Mouse (Mus musculus): ENCODE measurements around the gene Trpv6.

Trpv6 gene

DNA sequence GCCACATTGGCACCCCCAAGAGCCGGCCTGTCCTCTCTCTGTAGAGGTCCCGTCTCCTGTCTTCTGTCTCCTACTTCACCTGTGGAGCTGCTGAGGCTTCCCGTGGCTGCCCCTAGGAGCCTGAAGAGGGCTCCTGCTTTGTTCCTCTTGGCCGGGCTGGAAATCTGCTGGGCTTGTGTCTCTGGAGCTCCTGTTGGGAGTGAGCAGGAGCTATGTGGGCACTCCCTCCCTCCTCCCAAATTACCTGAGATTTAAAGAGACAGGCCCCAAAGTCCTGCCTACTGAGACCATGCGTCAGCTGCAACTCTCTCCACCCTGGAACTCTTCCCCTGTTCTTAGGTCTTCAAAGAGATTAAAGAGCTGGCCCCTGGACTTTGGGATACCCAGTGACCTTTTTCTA, at the start of gene Trpv6:
Gene Trpv6 (minus strand): TSS at position 228 of the 400 bp plus-strand sequence.
- DNase-seq (ENCODE audit: low read depth): no peak

DNA sequence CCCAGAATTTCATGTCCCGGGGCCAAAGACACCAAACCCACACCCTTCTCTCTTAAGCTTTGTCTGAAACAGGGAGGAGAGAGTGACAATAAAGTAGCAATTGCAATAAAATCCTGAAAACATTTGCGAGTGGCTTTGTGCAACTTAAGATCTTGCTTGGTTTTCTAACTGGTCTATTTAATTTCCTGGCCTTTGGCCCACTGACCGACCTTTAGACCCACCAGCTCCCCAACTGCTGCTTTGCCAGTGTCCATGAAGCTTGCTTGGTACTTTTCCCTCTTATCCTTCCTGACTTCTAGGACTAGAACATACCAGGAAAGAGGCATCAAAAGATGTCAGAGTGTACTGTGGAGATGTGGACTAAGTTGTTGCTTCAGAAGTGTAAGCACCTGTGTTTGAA, 49.4 kb upstream of the Trpv6 start:
- no peak for DNase-seq (ENCODE audit: low read depth)

DNA sequence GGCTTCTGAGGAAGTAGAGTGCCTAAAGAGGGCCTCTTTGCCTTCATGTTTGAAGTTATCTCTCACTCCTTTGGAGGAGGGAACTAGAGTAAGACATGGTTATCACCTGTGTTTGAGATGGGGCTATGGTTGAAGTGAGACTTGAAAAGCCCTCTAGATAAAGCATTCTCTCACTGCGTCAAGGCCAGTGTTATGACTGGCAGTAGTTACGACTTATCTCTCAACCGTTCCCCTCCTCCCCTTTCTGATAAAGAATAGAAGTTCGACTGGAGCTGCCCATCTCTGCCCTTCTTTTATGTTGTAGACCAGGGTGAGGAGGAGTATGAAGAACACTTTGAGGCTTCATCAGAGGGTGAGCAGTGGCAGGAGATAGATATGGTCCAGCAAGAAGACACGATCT, 48.7 kb upstream of the Trpv6 start:
- DNase-seq (ENCODE audit: low read depth): no peak

GRCm38 (mm10) chr6:41684131-41684530, 47.9 kb upstream of the Trpv6 start, which contains the start of gene Llcfc1:
Gene Llcfc1, plus strand, starts transcription at chr6:41684431.
- no peak for DNase-seq (ENCODE audit: low read depth)

DNA sequence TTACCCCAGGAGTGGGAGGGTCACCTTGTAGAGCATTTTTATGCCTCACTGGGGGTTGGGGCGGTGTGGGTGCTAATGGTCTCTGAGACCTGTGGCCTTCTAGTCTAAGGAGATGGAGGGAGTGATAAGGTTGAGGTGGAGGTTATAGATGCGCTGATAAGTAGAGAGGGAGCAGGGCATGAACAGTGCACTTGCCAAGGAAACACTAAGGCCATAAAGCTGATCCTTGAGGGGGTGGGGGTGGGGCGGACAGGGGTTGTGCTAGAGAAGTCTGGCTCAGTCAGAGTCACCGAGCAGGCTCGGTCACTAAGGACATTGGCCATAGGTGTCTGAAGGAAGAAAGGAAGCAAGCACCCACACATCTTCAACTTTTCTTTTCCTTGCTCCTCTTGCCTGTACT, 45.5 kb upstream of the Trpv6 start:
- no peak for DNase-seq (ENCODE audit: low read depth)

DNA sequence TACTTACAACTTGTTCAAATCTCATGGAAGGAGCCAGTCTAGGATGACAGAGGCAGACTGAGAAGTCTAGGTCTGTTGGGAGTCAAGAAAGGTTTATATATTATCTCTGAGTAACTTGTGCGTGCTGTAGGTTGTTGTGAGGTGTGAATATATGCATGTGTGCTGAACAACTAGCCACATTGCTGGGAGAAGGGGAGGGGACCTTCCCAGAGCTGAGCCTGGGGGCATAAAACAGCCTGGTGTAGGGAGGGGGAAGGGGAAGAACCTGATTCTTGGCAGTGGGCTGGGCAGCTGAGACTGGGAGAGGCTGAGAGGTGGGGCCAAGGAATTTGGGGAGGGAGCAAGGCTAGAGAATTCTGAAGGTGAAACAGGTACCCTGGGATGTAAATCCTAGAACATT, 44.5 kb upstream of the Trpv6 start, which contains the start of gene Trpv5:
Gene Trpv5 (minus strand): TSS at position 101 of the 400 bp plus-strand sequence.
- no peak for DNase-seq (ENCODE audit: low read depth)

DNA sequence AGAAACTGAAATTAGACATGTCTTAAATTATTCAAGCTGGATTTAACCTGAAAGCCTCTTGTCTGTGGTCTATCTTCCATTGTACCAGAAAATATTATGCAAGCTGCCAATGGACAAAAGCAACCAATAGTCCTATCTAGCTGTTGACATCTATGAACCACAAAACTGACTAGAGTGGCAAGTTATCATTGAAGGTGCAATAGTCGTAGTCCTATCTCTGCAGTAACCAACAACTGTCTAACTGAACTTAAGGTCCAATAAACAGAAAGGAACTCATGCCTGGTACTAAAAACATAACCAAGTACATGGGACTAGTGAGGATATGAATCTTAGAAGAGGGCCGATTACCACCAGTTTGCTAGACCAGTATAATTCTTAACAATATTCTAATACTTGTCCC, 40.3 kb upstream of the Trpv6 start:
- DNase-seq (ENCODE audit: low read depth): no peak

- peak; percentile 28 for DNase-seq (ENCODE audit: low read depth)
Observed at GRCm38 (mm10) chr6:41662320-41662719, 26.1 kb upstream of the Trpv6 start.

- DNase-seq (ENCODE audit: low read depth): no peak
Observed at GRCm38 (mm10) chr6:41658487-41658886, 22.3 kb upstream of the Trpv6 start.

DNA sequence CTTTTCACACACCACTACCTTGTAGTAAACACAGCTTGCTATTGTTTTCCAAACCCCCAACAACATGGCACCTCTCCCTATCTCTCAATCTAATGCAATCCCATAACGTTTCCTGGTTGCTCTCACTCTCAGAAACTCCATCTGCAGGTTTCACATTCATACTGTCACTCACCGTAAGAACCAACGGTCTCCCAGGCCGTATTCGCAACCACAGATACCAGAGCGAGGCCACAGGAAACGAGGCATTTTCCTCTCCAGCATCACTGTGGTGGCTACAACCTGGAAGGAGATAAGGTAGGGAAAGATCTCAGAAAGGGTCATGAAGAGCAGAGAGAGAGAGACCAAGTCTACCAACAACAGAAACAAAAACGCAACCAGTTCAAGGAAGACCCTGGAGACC, 18.4 kb upstream of the Trpv6 start:
- no peak for DNase-seq (ENCODE audit: low read depth)

- DNase-seq (ENCODE audit: low read depth): no peak
Observed at GRCm38 (mm10) chr6:41653173-41653572, 17.0 kb upstream of the Trpv6 start.

GRCm38 (mm10) chr6:41646672-41647071, 10.5 kb upstream of the Trpv6 start:
- DNase-seq (ENCODE audit: low read depth): no peak

DNA sequence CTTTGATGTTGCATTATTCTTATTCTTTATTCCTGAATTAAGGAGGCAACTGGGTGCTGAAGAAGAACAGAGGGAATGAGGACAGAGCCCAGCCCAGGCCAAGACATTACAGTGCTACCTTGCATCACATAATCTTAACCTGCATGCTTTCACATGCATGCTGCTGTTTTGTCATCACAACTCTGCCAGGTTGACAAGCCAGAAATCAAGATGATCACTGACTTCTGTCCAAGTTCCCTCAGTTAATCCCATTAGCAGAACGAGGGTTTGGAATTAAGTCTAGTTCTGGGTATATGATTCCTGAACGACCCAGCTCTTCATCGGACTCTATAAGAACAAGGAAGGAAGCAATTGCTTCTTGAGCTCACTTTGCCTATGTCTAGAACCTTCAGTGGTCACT, 10.0 kb upstream of the Trpv6 start:
- DNase-seq (ENCODE audit: low read depth): no peak

GRCm38 (mm10) chr6:41643227-41643626, 7.0 kb upstream of the Trpv6 start:
- no peak for DNase-seq (ENCODE audit: low read depth)

DNA sequence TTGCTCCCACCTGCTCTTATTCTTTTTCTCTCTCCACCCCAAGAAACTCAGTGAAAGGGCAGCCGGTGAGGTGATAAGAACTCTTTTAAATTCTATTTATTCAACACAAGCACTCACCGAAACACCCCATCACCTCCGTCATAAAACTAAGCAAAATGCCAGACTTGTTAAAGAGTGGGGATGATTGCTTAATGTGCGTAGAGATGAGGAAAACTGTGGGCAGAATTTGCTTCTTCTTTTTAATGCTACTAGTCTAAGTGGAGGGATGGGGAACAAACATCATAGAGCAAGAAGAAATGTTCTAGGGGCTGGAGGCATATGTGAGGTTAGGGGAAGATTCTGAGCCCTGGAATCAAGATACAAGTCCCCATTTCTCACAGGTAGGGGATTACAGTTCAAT, 6.6 kb upstream of the Trpv6 start:
- DNase-seq (ENCODE audit: low read depth): no peak

- no peak for DNase-seq (ENCODE audit: low read depth)
Observed at GRCm38 (mm10) chr6:41641173-41641866, 5.1 kb upstream of the Trpv6 start.

DNA sequence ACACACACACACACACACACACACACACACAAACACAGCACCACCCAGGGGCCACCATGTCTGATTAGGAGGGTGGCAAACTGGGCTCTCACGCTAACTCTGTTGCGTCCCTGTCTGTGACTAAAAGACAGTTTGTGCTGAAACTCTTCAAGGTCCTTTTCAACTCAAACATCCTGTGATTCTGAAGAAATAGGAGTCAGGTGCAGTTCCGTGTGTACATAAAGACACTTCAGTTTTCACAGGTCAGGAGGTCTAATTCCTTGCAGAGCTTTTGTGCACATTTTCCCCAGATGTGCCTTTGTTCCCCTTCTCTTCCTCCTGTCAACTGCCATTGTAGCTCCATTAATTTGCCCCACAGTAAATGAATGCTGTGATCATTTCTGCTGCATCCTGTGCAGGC, 4.2 kb upstream of the Trpv6 start:
- no peak for DNase-seq (ENCODE audit: low read depth)

GRCm38 (mm10) chr6:41637927-41638506, 1.8 kb upstream of the Trpv6 start:
- no peak for DNase-seq (ENCODE audit: low read depth)

GRCm38 (mm10) chr6:41637393-41637792, 1.2 kb upstream of the Trpv6 start:
- DNase-seq (ENCODE audit: low read depth): no peak

DNA sequence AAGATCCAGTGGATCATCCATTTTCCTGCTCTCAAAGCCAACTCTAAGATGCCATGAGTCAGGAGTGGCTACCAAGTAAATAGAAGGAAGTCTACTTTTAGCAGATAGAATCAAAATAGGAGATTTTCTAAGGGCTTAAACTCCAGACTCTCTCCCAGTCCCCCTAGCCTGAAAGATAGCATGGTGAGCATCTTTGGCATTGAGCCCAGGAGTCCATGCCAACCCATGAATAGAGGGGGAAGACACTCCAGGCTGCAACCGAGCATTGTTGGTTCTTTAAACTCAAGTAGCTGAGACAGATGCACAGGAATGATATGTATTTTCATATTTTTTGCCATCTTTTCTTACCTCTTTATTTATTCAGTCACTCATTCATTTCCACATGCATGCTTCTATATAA, 994 bp downstream of the Trpv6 start:
- no peak for DNase-seq (ENCODE audit: low read depth)

- DNase-seq (ENCODE audit: low read depth): no peak
Observed at GRCm38 (mm10) chr6:41631549-41631948, 4.7 kb downstream of the Trpv6 start.

- no peak for DNase-seq (ENCODE audit: low read depth)
Observed at GRCm38 (mm10) chr6:41630791-41631190, 5.4 kb downstream of the Trpv6 start.

DNA sequence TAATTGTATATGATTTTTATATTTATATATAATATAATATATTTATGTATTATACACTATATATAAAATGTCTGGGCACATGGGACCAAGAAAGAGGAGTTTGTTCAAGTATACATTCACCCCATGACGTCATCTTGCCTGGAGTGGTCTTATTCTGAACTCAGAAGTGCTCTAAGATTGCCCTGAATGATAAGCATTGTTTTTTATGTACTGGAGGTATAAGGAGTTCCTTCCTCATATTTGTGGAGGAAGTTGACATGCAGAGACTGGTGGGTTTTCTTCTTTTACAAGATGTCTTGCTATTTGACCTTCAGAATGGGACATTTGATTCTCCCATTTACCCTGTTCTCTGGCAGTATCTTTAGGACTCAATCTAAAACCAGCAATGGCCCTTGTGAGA, 8.0 kb downstream of the Trpv6 start:
- no peak for DNase-seq (ENCODE audit: low read depth)

DNA sequence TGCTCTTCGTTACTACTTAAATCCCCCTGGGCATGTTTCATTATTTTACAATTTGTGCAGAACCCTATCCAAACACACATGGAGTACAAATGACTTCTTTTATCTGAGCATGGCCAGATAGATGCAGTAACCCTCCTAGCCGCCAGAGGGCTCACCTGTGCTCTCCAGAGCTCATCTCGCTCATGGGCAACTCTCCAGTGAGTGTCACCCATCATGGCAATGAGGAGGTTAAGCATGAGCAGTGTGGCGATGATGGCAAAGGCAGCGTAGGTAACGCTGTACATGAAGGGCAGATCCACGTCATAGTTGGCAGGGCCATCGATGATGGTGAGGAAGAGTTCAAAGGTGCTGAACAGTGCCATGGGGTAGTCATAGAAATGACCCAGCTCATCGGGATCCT, 13.5 kb downstream of the Trpv6 start:
- DNase-seq (ENCODE audit: low read depth): peak; percentile 27
